Mouse (Mus musculus): ENCODE measurements around the gene Lrrc47.

Lrrc47 gene

GRCm38 (mm10) chr4:154011646-154012089 lies at the start of gene Lrrc47:
Lrrc47 (plus strand) TSS chr4:154011731.
- peak; percentile 65 to 75 for DNase-seq

GRCm38 (mm10) chr4:153962631-153963030 lies 48.9 kb upstream of the Lrrc47 start:
- no peak for DNase-seq

GRCm38 (mm10) chr4:153966651-153967050 lies 44.9 kb upstream of the Lrrc47 start:
- DNase-seq: no peak

DNA sequence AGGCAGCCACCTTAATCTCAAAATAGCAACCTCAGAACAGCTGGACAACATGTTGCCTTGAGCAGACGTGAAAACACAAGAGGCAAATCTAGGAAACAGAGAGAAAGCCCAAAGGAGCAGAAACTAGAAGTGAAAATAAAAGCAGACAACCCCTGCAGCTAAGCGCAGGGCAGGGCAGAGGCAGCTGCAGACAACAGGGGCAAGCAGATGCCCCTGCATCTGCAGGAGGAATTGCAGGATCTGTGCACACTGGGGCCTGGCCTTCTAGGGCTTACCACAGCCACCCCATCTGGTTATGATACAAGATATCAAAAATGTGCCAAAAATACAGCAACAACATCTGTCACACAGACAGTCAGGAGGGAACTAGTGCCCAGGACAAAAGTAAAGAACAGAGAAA lies 44.0 kb upstream of the Lrrc47 start:
- no peak for DNase-seq

- no peak for DNase-seq
These were observed 43.5 kb upstream of the Lrrc47 start for GRCm38 (mm10) chr4:153968063-153968462.

- DNase-seq: peak; percentile 79 to 90
These were observed 36.9 kb upstream of the Lrrc47 start, which contains the start of the genes Dffb and Cep104 for GRCm38 (mm10) chr4:153974431-153975291. Dffb (minus strand) TSS chr4:153975126. Cep104 (plus strand) TSS chr4:153975194.

GRCm38 (mm10) chr4:153975292-153975662 lies 36.3 kb upstream of the Lrrc47 start:
- no peak for DNase-seq

DNA sequence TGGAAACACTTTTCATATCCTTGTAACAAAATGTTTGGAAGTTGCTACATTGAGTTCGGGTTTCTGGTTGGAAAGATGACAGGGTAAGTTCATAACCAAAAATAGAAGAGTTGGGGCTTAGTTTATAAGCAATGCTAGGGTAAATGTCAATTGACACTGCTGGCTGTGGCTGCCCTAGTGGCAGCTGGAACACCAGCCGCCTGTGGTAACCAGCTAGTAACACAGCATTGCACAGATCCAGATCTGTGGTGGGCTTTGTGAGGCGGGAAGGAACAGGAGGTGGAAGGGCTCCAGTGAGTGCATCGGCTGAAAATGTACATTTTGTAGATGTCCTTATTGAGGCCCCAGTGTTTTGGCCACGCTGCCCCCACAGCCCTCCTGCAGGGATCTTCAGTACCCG lies 35.8 kb upstream of the Lrrc47 start:
- no peak for DNase-seq

DNA sequence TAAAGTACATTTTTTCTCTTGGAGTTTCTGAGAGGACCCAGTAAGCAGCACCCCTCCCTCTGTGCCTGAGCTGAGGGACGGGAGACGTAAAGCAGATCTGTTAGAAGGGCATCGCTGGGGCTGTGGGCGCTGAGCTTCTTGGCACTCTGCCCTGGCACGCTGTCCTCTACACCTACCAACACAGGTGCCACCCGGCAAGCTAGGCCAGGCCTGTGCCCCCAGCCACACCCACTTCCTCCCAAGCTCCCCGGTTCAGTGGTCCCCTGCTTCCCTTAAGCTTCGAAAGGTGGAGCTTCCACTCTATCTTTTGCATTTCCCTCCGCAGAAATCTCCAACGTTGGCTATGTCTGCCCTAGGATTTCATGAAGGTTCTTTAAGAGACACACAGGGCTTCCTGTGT lies 32.3 kb upstream of the Lrrc47 start:
- peak; percentile 41 to 45 for DNase-seq

DNA sequence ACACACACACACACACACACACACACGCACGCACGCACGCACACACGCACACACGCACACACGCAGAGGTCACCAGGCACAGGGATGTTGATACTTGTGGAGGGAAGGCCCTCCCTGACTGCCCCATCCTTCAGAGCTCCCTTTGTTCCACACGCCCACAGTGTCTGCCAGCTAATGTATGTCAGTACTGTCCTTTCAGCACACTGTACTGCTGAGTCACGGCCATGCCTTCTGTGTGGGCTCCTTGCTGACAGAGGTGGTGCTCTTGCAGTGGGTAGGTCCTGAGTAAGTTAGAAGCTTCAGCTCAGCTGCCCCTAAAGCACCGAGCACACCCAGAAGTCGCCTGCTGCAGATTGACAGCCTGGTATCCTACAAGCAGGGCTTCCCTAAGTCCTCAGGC lies 31.1 kb upstream of the Lrrc47 start:
- DNase-seq: no peak

DNA sequence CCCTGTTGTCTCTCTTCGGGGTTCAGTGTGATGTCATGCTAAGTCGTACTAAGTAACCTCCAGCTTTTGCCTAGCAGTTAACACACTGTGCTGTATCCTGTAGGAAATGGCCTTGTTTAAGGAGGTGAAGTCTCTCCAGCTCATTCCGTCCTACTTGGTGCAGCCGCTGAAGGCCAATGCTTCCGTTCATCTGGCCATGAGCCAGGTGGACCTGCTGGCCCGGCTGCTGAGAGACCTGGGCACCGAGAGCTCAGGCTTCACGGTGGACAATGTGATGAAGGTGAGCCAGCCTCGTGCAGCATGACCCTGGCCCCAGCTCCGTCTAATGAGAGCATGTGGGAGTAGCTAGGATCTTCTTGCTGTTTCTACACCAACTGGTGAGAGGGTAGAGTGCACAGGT lies 18.8 kb upstream of the Lrrc47 start:
- no peak for DNase-seq

GRCm38 (mm10) chr4:153993505-153993904 lies 18.0 kb upstream of the Lrrc47 start:
- DNase-seq: no peak

- DNase-seq: no peak
These were observed 6.0 kb upstream of the Lrrc47 start for GRCm38 (mm10) chr4:154005488-154005887.

- no peak for DNase-seq
These were observed 5.3 kb upstream of the Lrrc47 start for GRCm38 (mm10) chr4:154006264-154006663.

- DNase-seq: no peak
These were observed 3.8 kb upstream of the Lrrc47 start for GRCm38 (mm10) chr4:154007759-154008158.

DNA sequence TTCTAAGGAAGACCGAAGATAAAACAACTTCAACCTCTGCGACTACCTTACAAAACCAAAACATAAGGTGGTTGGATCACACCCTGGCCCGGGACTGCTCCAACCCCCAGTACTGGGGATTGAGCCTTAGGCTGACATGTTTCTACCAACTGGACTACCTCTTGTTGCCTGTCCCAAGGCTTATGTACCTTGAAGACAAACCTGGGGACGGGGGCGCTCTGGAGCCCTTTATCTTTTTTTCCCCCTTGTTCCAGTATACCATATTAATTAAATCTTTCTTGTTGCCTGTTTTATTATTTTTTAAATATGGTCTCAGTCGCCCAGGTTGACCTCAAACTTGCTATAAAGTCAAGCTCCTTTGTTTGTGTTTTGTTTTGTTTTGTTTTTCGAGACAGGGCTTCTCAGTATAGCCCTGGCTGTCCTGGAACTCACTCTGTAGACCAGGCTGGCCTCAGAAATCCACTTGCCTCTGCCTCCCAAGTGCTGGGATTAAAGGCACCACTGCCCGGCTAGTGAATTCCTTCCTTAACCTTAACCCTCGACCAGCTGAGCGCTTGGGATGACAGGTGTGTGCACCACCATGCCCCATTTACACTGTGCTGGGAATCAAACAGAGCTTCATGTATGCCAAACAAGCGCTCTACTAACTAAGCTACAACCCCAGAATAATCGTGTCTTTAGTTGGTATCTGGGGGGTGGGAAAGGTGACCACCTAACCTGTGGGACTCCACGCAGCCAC lies 455 bp upstream of the Lrrc47 start:
- DNase-seq: no peak

GRCm38 (mm10) chr4:154012132-154012882 lies 776 bp downstream of the Lrrc47 start:
- DNase-seq: peak in 1 of 2 experiments; percentile 20

GRCm38 (mm10) chr4:154015476-154015875 lies 3.9 kb downstream of the Lrrc47 start:
- DNase-seq: no peak

DNA sequence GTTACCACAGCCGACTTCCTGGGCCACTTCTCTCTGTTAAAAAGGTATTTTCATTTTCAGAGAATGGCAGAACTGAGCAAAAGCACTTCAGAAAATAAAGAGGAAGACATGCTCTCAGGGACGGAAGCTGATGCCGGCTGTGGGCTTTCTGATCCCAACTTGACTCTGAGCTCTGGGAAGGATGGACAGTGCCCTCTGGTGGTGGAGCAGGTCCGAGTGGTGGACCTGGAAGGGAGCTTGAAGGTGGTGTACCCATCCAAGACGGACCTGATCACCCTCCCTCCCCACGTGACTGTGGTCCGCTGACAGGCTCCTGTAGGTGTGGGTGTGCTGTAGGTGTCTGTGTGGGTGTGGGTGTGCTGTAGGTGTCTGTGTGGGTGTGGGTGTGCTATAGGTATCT lies 8.0 kb downstream of the Lrrc47 start:
- DNase-seq: peak in 1 of 2 experiments; percentile 46

DNA sequence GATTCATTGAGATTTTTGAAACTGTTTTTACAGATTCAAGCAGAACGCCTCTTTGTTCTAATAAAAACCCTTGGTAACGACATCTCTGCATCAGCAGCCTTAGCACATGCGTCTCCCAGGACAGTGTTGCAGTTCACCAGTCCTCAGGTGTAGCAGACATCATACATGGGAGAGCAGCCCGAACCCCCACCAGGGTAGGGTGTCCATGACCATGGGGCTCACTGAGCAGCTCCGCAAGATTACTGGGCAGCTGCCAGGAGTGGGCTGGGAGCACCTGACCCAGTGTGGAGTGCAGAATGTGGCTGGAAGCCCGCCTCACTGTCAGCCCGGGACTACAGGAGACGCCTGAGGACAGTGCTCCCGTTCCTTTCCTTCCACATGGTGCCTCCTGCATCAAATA lies 9.9 kb downstream of the Lrrc47 start:
- no peak for DNase-seq

GRCm38 (mm10) chr4:154022407-154022806 lies 10.9 kb downstream of the Lrrc47 start:
- DNase-seq: no peak

DNA sequence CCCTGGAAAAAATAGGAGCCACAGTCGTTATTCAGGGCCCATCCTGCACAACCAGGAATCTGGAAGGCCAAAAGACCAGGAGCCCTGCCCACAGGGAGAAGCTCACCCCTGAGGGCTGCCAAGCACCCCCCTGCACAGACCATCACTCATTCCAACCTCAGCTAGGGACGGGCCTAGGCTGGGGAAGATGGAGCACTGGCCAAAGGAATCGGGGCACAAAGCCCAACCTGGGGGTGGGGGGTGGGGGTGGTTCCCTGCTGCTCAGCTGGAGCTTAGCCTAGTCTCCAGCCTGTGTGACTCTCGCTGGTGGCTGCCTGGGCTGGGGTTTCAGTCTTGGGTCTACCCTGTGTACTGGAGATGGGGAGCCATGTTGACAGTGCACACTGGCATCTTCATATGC lies 11.3 kb downstream of the Lrrc47 start:
- DNase-seq: no peak
